Mouse (Mus musculus) midbrain, postnatal 0 days (tissue): ENCODE results near the gene Cstf2t. TPM values are rescaled to one million over a fixed set of nuclear protein-coding genes. Genes with fewer than 3 reads are reported as not detected.
A peak's percentile ranks its signal among the peaks of the same experiment; 100 is the strongest.

ENCODE experiments used
- ATAC-seq: fragments of 200-750 bp; cut with Nextera tagmentation; 2 replicates; pipeline ENCODE4 v1.8.0; 2017; ENCODE audit warnings: moderate number of reproducible peaks, mild to moderate bottlenecking, moderate TSS enrichment, moderate library complexity; ENCODE audit not compliant: low FRiP score
- DNase-seq: peaks from one replicate; pipeline ENCODE4 v3.0.0-alpha.2; 2015; ENCODE audit warnings: low spot score
- H3K27ac ChIP-seq: fragments of 300-500 bp; sonication (generic); 2 replicates; pipeline ENCODE4 v1.5.1; 2014; ENCODE audit warnings: low read depth, mild to moderate bottlenecking, low read length, mixed read lengths
- H3K27me3 ChIP-seq: fragments of 300-500 bp; sonication (generic); 2 replicates; pipeline ENCODE4 v1.6.1; 2014; ENCODE audit warnings: low read length, control low read depth, mixed read lengths; ENCODE audit not compliant: insufficient read depth
- H3K36me3 ChIP-seq: fragments of 300-500 bp; sonication (generic); 2 replicates; pipeline ENCODE4 v1.6.1; 2014; ENCODE audit warnings: low read length, control low read depth, mixed read lengths; ENCODE audit not compliant: insufficient read depth
- H3K4me1 ChIP-seq: fragments of 300-500 bp; sonication (generic); 2 replicates; pipeline ENCODE4 v1.6.1; 2014; ENCODE audit warnings: mild to moderate bottlenecking, control low read depth, antibody characterized with exemption, low read length, mixed read lengths; ENCODE audit not compliant: insufficient read depth
- H3K4me2 ChIP-seq: fragments of 300-500 bp; sonication (generic); 2 replicates; pipeline ENCODE4 v1.6.1; 2014; ENCODE audit warnings: low read depth, mild to moderate bottlenecking, low read length, mixed read lengths; ENCODE audit not compliant: poor library complexity, severe bottlenecking
- H3K4me3 ChIP-seq: fragments of 300-500 bp; sonication (generic); 2 replicates; pipeline ENCODE4 v1.5.1; 2014; ENCODE audit warnings: low read depth, mild to moderate bottlenecking, low read length, moderate library complexity
- H3K9ac ChIP-seq: fragments of 300-500 bp; sonication (generic); replicated peaks from 2 replicates; pipeline ENCODE4 v1.6.1; 2014; ENCODE audit warnings: mild to moderate bottlenecking, low read length, moderate library complexity, mixed read lengths; ENCODE audit not compliant: poor library complexity, severe bottlenecking
- H3K9me3 ChIP-seq: fragments of 300-500 bp; sonication (generic); 2 replicates; pipeline ENCODE4 v1.6.1; 2016; ENCODE audit warnings: low read length, control low read depth
- CTCF ChIP-seq: IDR thresholded peaks from 2 replicates; pipeline ENCODE4 v1.5.1; 2016; ENCODE audit warnings: antibody characterized with exemption, mild to moderate bottlenecking
- WGBS: fragments of 180-500 bp; shearing (Covaris S2); extraction: QIAGEN DNeasy Blood & Tissue Kit; methylation state at CpG from one replicate; pipeline ENCODE4 v1.1.7; 2014; 5-methylcytosine and 5-hydroxymethylcytosine counted together
- polyA plus RNA-seq: library from polyadenylated mRNA; unstranded; fragments of >200 nt; fragmentation: Nextera tagmentation; extraction: Ambion mirVana; gene quantifications from 2 replicates; pipeline ENCODE4 v1.2.1, GENCODE M21; 2015
- total RNA-seq: library from RNA; depleted of rRNA; stranded (reverse); fragments of >200 nt; gene quantifications from 2 replicates; pipeline ENCODE4 v1.2.3, GENCODE M21; 2014

Cstf2t gene
- total and polyA plus RNA-seq, 2 experiments from 2014 or later = 59.2 to 78.5 TPM

DNA sequence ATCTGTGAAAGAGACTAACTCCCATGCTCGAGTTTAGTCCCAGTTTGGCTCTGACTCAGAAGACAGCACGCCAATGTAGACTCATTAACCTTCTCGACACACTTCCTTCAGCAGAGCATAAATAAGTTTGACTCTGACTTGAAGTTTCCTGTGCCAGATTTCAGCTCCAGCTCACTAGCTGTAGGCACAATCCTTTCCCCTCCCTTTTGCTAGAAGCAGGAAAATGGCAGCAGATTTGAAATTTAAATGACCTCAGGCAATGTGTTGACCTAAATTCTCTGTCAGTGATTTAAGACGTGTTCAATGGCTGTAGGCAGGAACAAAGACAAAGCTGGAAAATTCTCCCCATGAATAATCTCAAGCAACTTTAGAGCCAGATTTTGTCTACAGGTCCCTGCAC, 32.1 kb downstream of the Cstf2t start:
- Histone ChIP-seq H3K9ac (no peak overlapping the region), H3K27me3 (no peaks in the 10 kb centered on the region), H3K27ac (no peak overlapping the region), H3K36me3 (no peaks in the 10 kb centered on the region), H3K9me3 (no peaks in the 10 kb centered on the region), H3K4me3 (no peak overlapping the region), H3K4me1 (no peaks in the 10 kb centered on the region), H3K4me2 (no peak overlapping the region)
- 27% methylated on average over 4 of the region's 4 CpGs for WGBS
- ATAC-seq (no peak), DNase-seq (peak; percentile 62)
- TF ChIP-seq CTCF = no peak

DNA sequence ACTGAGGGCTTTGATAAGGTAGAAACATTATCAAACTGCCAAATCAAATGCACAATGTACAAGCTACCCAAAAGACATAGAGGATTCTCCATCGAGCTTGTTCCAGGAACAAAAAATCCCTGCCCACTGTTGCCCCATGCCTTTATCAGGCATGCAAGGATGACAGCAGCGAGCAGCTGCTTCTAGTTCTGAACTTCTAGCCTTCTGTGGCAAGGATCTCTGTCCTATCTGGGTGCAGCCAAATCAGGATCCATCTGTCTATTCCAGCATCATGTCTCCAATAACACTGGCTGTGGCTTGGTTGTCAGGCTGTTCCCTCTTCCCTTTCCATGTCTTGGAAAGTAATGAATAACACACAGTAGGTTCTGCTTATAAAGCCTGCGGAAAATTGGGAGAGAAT, 42.0 kb downstream of the Cstf2t start:
- Histone ChIP-seq H3K27me3 (no peaks in the 10 kb centered on the region), H3K36me3 (no peaks in the 10 kb centered on the region), H3K4me3 (no peak overlapping the region), H3K27ac (no peak overlapping the region), H3K4me1 (no peaks in the 10 kb centered on the region), H3K9me3 (no peaks in the 10 kb centered on the region), H3K4me2 (no peak overlapping the region), H3K9ac (no peak overlapping the region)
- TF ChIP-seq CTCF = no peak
- DNase-seq (no peak), ATAC-seq (no peak)
- 81% methylated on average over 3 of the region's 3 CpGs for WGBS

GRCm38 (mm10) chr19:31132614-31133013, 50.0 kb downstream of the Cstf2t start:
- no peaks in the 10 kb centered on the region for H3K9me3 ChIP-seq
- H3K36me3 ChIP-seq = no peaks in the 10 kb centered on the region
- no peak overlapping the region for H3K27ac ChIP-seq
- DNase-seq = no peak
- no peaks in the 10 kb centered on the region for H3K4me1 ChIP-seq
- H3K27me3 ChIP-seq = no peaks in the 10 kb centered on the region
- TF ChIP-seq CTCF = no peak
- H3K4me2 ChIP-seq = no peak overlapping the region
- WGBS = 88% methylated on average over 8 of the region's 8 CpGs
- no peak for ATAC-seq
- H3K9ac ChIP-seq = no peak overlapping the region
- no peak overlapping the region for H3K4me3 ChIP-seq

- H3K9ac ChIP-seq = no peak overlapping the region
- H3K27ac ChIP-seq = no peak overlapping the region
- H3K4me1 ChIP-seq = no peaks in the 10 kb centered on the region
- no peak overlapping the region for H3K4me3 ChIP-seq
- no peaks in the 10 kb centered on the region for H3K27me3 ChIP-seq
- ATAC-seq (no peak), DNase-seq (no peak)
- no peak overlapping the region for H3K4me2 ChIP-seq
- no peaks in the 10 kb centered on the region for H3K9me3 ChIP-seq
- no peak for TF ChIP-seq CTCF
- 13% methylated on average over 2 of the region's 2 CpGs for WGBS
- H3K36me3 ChIP-seq = no peaks in the 10 kb centered on the region
These were observed 53.7 kb downstream of the Cstf2t start for GRCm38 (mm10) chr19:31136316-31136715.
